Mouse (Mus musculus): ENCODE results near the gene Nkain4.

The Nkain4 gene

GRCm38 (mm10) chr2:180894029-180894623 is 60.4 kb downstream of the Nkain4 start:
- no peak for DNase-seq (ENCODE audit: low read depth, low spot score)

- DNase-seq (ENCODE audit: low read depth, low spot score), result no peak
These were observed 60.9 kb downstream of the Nkain4 start for GRCm38 (mm10) chr2:180893537-180894028.

GRCm38 (mm10) chr2:180892841-180893521 is 61.5 kb downstream of the Nkain4 start:
- no peak for DNase-seq (ENCODE audit: low read depth, low spot score)

- no peak for DNase-seq (ENCODE audit: low read depth, low spot score)
These were observed 62.6 kb downstream of the Nkain4 start for GRCm38 (mm10) chr2:180891835-180892323.

GRCm38 (mm10) chr2:180891075-180891834 is 63.2 kb downstream of the Nkain4 start:
- DNase-seq (ENCODE audit: low read depth, low spot score), result no peak

- DNase-seq (ENCODE audit: low read depth, low spot score), result no peak
These were observed 64.0 kb downstream of the Nkain4 start for GRCm38 (mm10) chr2:180890422-180891074.

GRCm38 (mm10) chr2:180889921-180890280 is 64.6 kb downstream of the Nkain4 start:
- DNase-seq (ENCODE audit: low read depth, low spot score), result no peak

GRCm38 (mm10) chr2:180889271-180889920 is 65.1 kb downstream of the Nkain4 start:
- no peak for DNase-seq (ENCODE audit: low read depth, low spot score)

GRCm38 (mm10) chr2:180885270-180885669 is 69.2 kb downstream of the Nkain4 start:
- no peak for DNase-seq (ENCODE audit: low read depth, low spot score)
